Mouse (Mus musculus): ENCODE measurements around the gene Usp15.

The Usp15 gene

GRCm38 (mm10) chr10:123108121-123108520, 88.7 kb downstream of the Usp15 start:
- no peak for DNase-seq (ENCODE audit: low spot score in 2 of 2)

DNA sequence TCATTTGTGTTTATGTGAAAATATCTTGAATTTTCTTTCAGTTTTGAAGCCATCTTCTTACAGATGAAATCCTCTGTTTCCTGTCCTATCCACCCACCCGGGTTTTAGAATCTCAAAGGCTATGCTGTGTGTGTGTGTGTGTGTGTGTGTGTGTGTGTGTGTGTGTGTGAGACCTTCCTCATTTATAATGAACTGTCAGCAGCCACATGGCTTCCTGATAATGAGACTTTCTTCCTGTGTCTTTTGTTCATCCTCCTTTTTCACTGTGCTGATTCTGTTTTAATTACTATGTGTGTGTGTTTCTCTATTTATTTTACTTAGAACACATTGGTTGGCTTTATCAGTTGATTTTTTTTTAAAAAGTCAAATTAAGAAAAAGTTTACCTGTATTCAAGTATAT, 95.5 kb downstream of the Usp15 start:
- DNase-seq (ENCODE audit: low spot score in 2 of 2) = no peak

DNA sequence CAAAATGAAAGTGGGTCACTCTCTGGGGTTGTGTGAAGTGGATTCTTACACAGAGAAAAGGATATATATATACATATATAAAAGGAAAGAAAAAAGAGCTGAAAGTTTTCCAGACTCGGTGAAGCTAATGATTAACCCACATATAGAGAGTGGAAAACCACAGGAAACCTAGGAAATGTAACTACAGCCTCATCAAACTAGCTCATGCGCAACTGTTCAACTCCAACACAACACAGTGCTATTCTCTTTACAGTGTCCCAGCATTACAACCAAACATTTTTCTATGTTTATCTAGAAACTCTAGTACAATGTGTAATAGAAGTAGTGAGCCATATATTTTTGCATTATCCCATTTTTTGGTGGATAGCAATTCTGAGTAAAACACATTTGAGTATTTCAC, 96.2 kb downstream of the Usp15 start:
- no peak for DNase-seq (ENCODE audit: low spot score in 2 of 2)

DNA sequence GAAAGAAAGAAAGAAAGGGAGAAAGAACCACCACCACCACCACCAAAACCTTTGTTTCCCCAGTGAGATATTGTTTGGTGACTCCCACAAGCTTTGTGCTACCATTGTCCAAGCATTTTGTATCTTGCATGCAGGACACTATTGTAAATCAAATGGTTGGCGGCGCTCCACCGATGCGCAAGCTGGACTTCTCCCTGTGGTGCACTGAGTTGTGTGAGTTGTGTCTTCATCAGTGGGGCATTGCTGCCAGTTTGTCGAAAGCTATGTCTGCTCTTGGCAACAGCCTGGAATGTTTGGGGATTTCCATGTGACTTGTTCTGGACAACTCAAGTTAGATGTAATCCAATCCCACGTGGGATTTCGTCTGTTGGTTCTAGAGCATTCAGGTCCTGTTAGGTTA, 102.3 kb downstream of the Usp15 start:
- no peak for DNase-seq (ENCODE audit: low spot score in 2 of 2)

DNA sequence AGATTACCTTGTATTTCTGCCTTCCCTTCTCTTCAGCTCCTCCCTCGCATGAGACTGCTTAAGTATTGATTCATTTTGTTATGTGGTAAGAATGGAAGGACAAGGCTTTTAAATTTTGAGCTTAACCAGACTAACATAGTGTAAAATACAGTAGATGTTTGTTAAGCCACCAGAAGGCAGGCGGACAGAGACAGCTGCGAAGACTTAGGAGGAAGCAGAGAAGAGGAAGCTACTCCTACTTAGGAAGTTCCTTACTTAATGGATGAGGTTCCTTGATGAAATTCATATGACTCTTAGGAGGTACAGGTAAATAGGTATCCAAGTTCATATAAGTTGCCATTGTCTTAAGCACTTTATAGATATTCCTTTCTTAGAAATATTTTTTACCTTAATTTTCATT, 104.2 kb downstream of the Usp15 start:
- DNase-seq (ENCODE audit: low spot score in 2 of 2) = no peak

DNA sequence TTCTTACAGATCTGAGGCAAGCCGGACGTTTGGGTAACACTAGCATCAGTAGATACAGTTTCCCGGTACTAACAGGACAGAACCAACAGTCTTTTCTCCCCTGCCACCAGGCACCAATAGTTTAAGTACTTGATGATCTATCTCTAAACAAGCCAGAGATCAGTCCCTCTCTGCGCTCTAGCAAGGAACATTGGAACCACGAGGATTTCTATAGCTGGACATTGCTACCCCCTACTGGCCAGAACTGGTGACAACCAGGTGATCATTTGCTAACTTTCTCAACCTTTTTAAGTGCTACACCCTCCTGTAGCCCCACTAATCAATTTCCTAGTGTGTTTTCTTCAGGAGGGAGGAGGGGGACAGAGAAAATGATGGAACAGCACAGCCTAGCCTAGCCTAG, 105.1 kb downstream of the Usp15 start:
- DNase-seq (ENCODE audit: low spot score in 2 of 2) = peak in 1 of 2 experiments; percentile 57

- no peak for DNase-seq (ENCODE audit: low spot score in 2 of 2)
Measured at GRCm38 (mm10) chr10:123089425-123089930, 107.3 kb downstream of the Usp15 start.

GRCm38 (mm10) chr10:123086847-123087246, 109.9 kb downstream of the Usp15 start:
- DNase-seq (ENCODE audit: low spot score in 2 of 2) = no peak

DNA sequence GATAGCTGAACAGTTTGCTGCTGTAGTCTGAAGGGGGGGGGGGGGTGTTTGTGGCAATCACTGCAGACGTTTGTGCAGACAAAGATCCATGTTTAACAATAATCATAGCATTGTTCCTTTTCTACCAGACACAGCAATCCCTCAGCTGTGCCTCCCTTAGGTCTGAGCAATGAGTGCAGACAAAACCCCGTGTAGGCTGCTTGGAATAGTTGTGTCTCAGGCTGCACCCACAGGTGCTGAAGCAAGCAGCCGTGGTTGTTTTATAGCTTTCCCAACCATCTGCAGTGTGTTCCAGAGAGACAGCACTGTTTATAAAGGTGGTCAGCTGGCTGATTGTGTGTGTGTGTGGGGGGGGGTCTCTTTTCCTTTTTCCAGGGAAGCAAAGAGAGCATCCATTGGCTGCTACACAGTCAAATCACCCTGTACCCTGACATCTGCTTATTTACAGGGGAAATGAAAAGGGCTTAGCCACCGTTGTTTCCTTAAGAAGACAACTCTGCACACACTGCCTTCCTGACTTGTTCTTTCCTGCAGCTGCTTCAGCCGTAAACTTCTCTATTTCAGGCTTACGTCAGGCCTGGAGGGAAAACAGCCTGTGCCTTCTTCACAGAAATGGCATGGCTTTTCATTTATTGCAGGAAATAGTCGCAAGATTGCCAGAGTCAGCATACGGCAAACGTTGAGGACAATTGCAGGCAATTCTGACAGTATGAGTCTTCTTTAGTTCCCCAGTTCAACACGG, 111.7 kb downstream of the Usp15 start:
- DNase-seq (ENCODE audit: low spot score in 2 of 2) = no peak

GRCm38 (mm10) chr10:123084307-123084706, 112.5 kb downstream of the Usp15 start:
- DNase-seq (ENCODE audit: low spot score in 2 of 2) = peak in 1 of 2 experiments; percentile 55

- peak; percentile 98 for DNase-seq (ENCODE audit: low spot score in 2 of 2)
Measured at GRCm38 (mm10) chr10:123076245-123077023, 120.4 kb downstream of the Usp15 start, which contains the start of gene Mon2. TSS of gene Mon2 (minus strand) at chr10:123076505.

GRCm38 (mm10) chr10:123075751-123076242, 121.0 kb downstream of the Usp15 start:
- peak in 1 of 2 experiments; percentile 42 for DNase-seq (ENCODE audit: low spot score in 2 of 2)

DNA sequence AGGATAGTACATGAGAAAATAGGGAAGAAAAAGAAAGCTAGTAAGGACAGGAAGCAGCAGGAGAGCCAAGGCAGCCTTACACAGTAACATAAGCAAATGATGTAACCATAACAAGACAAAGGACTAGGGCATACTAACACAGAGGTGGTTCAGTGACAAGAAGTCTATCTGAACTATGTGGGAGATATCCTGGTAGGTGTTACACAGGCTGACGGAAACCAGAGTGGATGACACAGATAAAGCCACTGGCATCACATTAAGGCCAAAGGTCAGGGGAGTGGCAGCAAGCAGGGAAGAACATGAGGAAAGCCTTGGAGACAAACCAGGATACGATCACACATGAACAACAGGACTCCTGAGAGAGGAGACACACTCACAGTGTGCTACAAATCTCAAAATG, 124.8 kb downstream of the Usp15 start:
- no peak for DNase-seq (ENCODE audit: low spot score in 2 of 2)

- DNase-seq (ENCODE audit: low spot score in 2 of 2) = no peak
Measured at GRCm38 (mm10) chr10:123063021-123063420, 133.8 kb downstream of the Usp15 start.

GRCm38 (mm10) chr10:123060831-123061230, 136.0 kb downstream of the Usp15 start:
- peak in 1 of 2 experiments; percentile 50 for DNase-seq (ENCODE audit: low spot score in 2 of 2)

- DNase-seq (ENCODE audit: low spot score in 2 of 2) = no peak
Measured at GRCm38 (mm10) chr10:123057082-123057481, 139.7 kb downstream of the Usp15 start.

GRCm38 (mm10) chr10:123056463-123056862, 140.3 kb downstream of the Usp15 start:
- no peak for DNase-seq (ENCODE audit: low spot score in 2 of 2)

- no peak for DNase-seq (ENCODE audit: low spot score in 2 of 2)
Measured at GRCm38 (mm10) chr10:123055205-123056000, 141.4 kb downstream of the Usp15 start.
